Mouse (Mus musculus) MEL (cell line): ENCODE results near the gene Slirp.

Experiments used
- CTCF ChIP-seq, 3 experiments: IDR thresholded peaks in 2 of 3; conservative IDR thresholded peaks in 1 of 3; 2 replicates each; pipeline ENCODE4 v1.5.1; 2011 to 2012; ENCODE audit warnings: low read length in 3 of 3, low read depth in 2 of 3, mild to moderate bottlenecking in 2 of 3, improper control_type of control experiment in 1 of 3, inconsistent platforms in 1 of 3, mixed read lengths in 1 of 3, moderate library complexity in 1 of 3; ENCODE audit not compliant: control insufficient read depth in 1 of 3, insufficient read depth in 1 of 3, poor library complexity in 1 of 3, severe bottlenecking in 1 of 3
- ELF1 ChIP-seq: IDR thresholded peaks from 2 replicates; pipeline ENCODE4 v1.6.1; 2014; ENCODE audit warnings: low read depth, mild to moderate bottlenecking, inconsistent platforms, low read length, improper control_type of control experiment, moderate library complexity
- EP300 ChIP-seq, 2 experiments: IDR thresholded peaks; 2 replicates each; pipeline ENCODE4 v1.6.1; 2011; ENCODE audit warnings: improper control_type of control experiment in 2 of 2, low read length in 2 of 2, low read depth in 1 of 2, mild to moderate bottlenecking in 1 of 2
- GATA1 ChIP-seq: IDR thresholded peaks from 2 replicates; pipeline ENCODE4 v1.6.1; 2011; ENCODE audit warnings: low read depth, low read length, improper control_type of control experiment
- MAZ ChIP-seq: IDR thresholded peaks from 2 replicates; pipeline ENCODE4 v1.6.1; 2012; ENCODE audit warnings: low read depth, mild to moderate bottlenecking, inconsistent platforms, low read length, improper control_type of control experiment
- MEF2A ChIP-seq: IDR thresholded peaks from 2 replicates; pipeline ENCODE4 v1.6.1; 2014; ENCODE audit warnings: low read depth, mild to moderate bottlenecking, inconsistent platforms, low read length, improper control_type of control experiment; ENCODE audit not compliant: poor library complexity, insufficient replicate concordance, severe bottlenecking; ENCODE audit errors: extremely low read depth
- MYB ChIP-seq: IDR thresholded peaks from 2 replicates; pipeline ENCODE4 v1.6.1; 2011; ENCODE audit warnings: mild to moderate bottlenecking, low read depth, low read length, improper control_type of control experiment
- MYC ChIP-seq: IDR thresholded peaks from 2 replicates; pipeline ENCODE4 v1.6.1; 2011; ENCODE audit warnings: low read depth, mild to moderate bottlenecking, low read length, improper control_type of control experiment, moderate library complexity
- NELFE ChIP-seq: IDR thresholded peaks from 2 replicates; pipeline ENCODE4 v1.6.1; 2011; ENCODE audit warnings: low read depth, low read length, improper control_type of control experiment
- POLR2A ChIP-seq, 2 experiments: IDR thresholded peaks; 2 replicates each; pipeline ENCODE4 v1.6.1; 2011 to 2012; ENCODE audit warnings: low read length in 2 of 2, mild to moderate bottlenecking in 2 of 2, control low read depth in 1 of 2, improper control_type of control experiment in 1 of 2, low read depth in 1 of 2, moderate library complexity in 1 of 2; ENCODE audit not compliant: control insufficient read depth in 1 of 2, insufficient read depth in 1 of 2, poor library complexity in 1 of 2
- POLR2AphosphoS5 ChIP-seq: IDR thresholded peaks from 2 replicates; pipeline ENCODE4 v1.6.1; 2012; ENCODE audit warnings: low read depth, borderline replicate concordance, mild to moderate bottlenecking, inconsistent platforms, low read length, moderate library complexity, mixed read lengths
- ZKSCAN1 ChIP-seq: IDR thresholded peaks from 2 replicates; pipeline ENCODE4 v1.6.1; 2012; ENCODE audit warnings: low read depth, mild to moderate bottlenecking, inconsistent platforms, low read length, improper control_type of control experiment, moderate library complexity

DNA sequence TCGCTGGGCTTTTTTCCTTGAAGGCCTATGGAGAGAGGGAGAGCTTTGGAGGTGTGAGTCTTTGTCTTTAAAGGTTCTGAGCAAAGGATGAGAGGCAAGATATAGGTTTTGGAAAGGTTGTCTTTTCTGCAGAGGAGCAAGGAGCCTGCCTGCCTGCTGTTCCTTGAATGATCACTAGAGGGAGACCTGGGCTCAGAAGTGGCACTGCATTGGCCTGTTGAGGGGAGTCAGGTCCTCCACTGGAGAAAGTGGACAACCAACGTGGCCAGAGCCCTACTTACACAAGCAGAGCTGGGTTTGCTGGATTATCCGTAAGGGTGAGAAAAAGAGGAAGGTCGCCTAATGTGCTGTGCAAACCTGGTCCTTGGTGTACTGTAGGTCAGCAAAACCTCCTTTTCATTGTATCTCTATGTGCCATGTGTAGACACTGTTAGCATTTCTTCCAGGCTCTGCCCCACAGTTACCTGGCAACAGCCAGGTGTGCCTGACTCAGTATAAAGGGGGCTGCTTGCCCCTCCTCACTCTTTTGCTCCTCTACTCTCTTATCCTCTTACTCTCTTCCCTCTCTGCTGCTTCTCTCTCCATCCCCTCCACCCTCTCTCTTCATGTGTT is 30.4 kb upstream of the Slirp start:
- TF ChIP-seq NELFE (no peak), POLR2A (IDR thresholded peaks at IDR 0.05; ENCODE audit: control insufficient read depth in 1 of 2, insufficient read depth in 1 of 2, low read depth in 1 of 2, low read length in 2 of 2, poor library complexity in 1 of 2) (no peak), EP300 (IDR thresholded peaks at IDR 0.05; ENCODE audit: low read depth in 1 of 2, low read length in 2 of 2) (no peak), POLR2AphosphoS5 (no peak), MAZ (peak; percentile 56; the same call in 1 of the 2 replicates), CTCF (IDR thresholded peaks at IDR 0.05 in 2 of 3, conservative IDR thresholded peaks at IDR 0.05 in 1 of 3; ENCODE audit: control insufficient read depth in 1 of 3, insufficient read depth in 1 of 3, low read depth in 2 of 3, low read length in 3 of 3, poor library complexity in 1 of 3, severe bottlenecking in 1 of 3) (peak; percentile 89 to 98 (median 91)), GATA1 (no peak), ELF1 (no peak), MYB (no peak), ZKSCAN1 (no peak), MEF2A (no peak), MYC (no peak)
